Mouse (Mus musculus) heart, embryonic 11.5 days (tissue): ENCODE results near the gene Irx5. TPM values are rescaled to one million over a fixed set of nuclear protein-coding genes. Genes with fewer than 3 reads are reported as not detected.

Experiments used
- ATAC-seq: fragments of 200-750 bp; cut with Nextera tagmentation; replicated peaks from 2 replicates; pipeline ENCODE4 v1.8.0; 2017; ENCODE audit warnings: moderate library complexity; ENCODE audit not compliant: insufficient number of reproducible peaks, low FRiP score, low TSS enrichment
- H3K27ac ChIP-seq: fragments of 300-500 bp; sonication (generic); 2 replicates; pipeline ENCODE4 v1.5.1; 2014; ENCODE audit warnings: mild to moderate bottlenecking, low read depth, low read length
- H3K27me3 ChIP-seq: fragments of 300-500 bp; sonication (generic); 2 replicates; pipeline ENCODE4 v1.6.1; 2014; ENCODE audit warnings: mild to moderate bottlenecking, low read length, mixed read lengths; ENCODE audit not compliant: control insufficient read depth, insufficient read depth
- H3K36me3 ChIP-seq: fragments of 300-500 bp; sonication (generic); 2 replicates; pipeline ENCODE4 v1.6.1; 2014; ENCODE audit warnings: mild to moderate bottlenecking, low read length, moderate library complexity, mixed read lengths; ENCODE audit not compliant: control insufficient read depth, insufficient read depth
- H3K4me1 ChIP-seq: fragments of 300-500 bp; sonication (generic); 2 replicates; pipeline ENCODE4 v1.6.1; 2014; ENCODE audit warnings: low read length; ENCODE audit not compliant: control insufficient read depth, insufficient read depth
- H3K4me2 ChIP-seq: fragments of 300-500 bp; sonication (generic); 2 replicates; pipeline ENCODE4 v1.6.1; 2014; ENCODE audit warnings: mild to moderate bottlenecking, moderate library complexity
- H3K4me3 ChIP-seq: fragments of 300-500 bp; sonication (generic); 2 replicates; pipeline ENCODE4 v1.5.1; 2014; ENCODE audit warnings: low read depth, low read length
- H3K9ac ChIP-seq: fragments of 300-500 bp; sonication (generic); 2 replicates; pipeline ENCODE4 v1.6.1; 2014; ENCODE audit warnings: mild to moderate bottlenecking, low read depth, low read length, moderate library complexity
- H3K9me3 ChIP-seq: fragments of 300-500 bp; sonication (generic); replicated peaks from 2 replicates; pipeline ENCODE4 v1.6.1; 2016; ENCODE audit warnings: low read length; ENCODE audit not compliant: control insufficient read depth
- WGBS: fragments of 180-500 bp; shearing (Covaris S2); extraction: QIAGEN DNeasy Blood & Tissue Kit; methylation state at CpG from one replicate; pipeline ENCODE4 v1.1.7; 2014; ENCODE audit not compliant: insufficient replicate concordance; 5-methylcytosine and 5-hydroxymethylcytosine counted together
- polyA plus RNA-seq: library from polyadenylated mRNA; unstranded; fragments of >200 nt; fragmentation: Nextera tagmentation; extraction: Ambion mirVana; gene quantifications from 2 replicates; pipeline ENCODE4 v1.2.1, GENCODE M21; 2014

Gene Irx5
- polyA plus RNA-seq, 1 experiment from 2014 or later = 11.2 TPM

- H3K27ac ChIP-seq = peak overlapping the region; percentile 93
- H3K9me3 ChIP-seq = no peaks in the 10 kb centered on the region
- no peaks in the 10 kb centered on the region for H3K36me3 ChIP-seq
- H3K4me1 ChIP-seq = peaks cover 22% of the 10 kb centered on the region
- peak overlapping the region; percentile 88 for H3K4me2 ChIP-seq
- 2% methylated on average over 79 of the region's 80 CpGs for WGBS
- H3K4me3 ChIP-seq = peak overlapping the region; percentile 71
- peak overlapping the region; percentile 88 for H3K9ac ChIP-seq
- ATAC-seq = no peak
- peaks cover 49% of the 10 kb centered on the region for H3K27me3 ChIP-seq
Measured at GRCm38 (mm10) chr8:92358141-92358999, 945 bp downstream of the Irx5 start.

DNA sequence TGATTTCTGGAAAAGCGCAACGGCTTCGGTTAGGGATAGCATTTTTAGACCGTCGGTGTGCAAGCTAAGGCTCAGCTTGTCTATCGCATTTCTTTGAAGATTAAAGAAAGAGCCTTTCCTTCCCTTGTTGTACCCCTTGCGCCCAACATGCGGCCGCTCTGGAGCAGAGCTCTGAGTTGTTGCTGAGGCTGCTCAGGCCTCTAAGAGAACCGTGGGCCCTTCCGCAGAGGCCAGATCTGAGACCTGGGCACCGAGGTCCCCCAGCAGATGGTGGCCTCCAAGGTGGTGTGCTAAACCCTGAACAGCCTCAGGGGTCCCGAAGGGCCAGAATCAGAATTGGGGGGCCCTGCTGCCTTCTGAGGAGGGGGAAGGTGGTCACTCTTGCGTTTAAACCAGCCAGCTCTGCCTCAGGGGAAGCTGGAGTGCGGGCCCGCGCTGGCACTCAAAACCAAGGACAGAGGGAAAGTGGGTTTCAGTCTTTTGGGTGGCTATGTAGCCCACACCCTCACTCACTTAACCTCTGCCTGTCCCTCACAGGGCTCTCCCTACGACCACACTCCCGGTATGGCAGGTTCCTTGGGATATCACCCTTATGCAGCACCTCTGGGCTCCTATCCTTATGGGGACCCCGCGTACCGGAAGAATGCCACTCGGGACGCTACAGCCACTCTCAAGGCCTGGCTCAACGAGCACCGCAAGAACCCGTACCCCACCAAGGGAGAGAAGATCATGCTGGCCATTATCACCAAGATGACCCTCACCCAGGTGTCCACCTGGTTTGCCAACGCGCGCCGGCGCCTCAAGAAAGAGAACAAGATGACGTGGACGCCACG is 1.8 kb downstream of the Irx5 start:
- Histone ChIP-seq H3K4me3 (peak overlapping the region; percentile 71), H3K9ac (peak overlapping the region; percentile 88), H3K27me3 (peaks cover 54% of the 10 kb centered on the region), H3K9me3 (no peaks in the 10 kb centered on the region), H3K4me1 (peaks cover 17% of the 10 kb centered on the region), H3K4me2 (peak overlapping the region; percentile 88), H3K27ac (peak overlapping the region; percentile 93), H3K36me3 (no peaks in the 10 kb centered on the region)
- WGBS = under 1% methylated on average over 35 of the region's 35 CpGs
- no peak for ATAC-seq

DNA sequence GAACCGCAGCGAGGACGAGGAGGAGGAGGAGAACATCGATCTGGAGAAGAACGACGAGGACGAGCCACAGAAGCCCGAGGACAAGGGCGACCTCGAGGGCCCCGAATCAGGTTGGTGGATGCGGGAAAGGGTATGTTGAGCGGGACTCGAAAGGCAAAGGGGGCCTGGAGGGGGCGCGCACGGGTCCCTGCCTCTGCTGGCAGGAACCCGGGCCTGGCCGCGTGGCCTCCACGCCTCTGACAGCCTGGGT is 2.3 kb downstream of the Irx5 start:
- peaks cover 59% of the 10 kb centered on the region for H3K27me3 ChIP-seq
- H3K36me3 ChIP-seq = no peaks in the 10 kb centered on the region
- peak overlapping the region; percentile 88 for H3K9ac ChIP-seq
- no peaks in the 10 kb centered on the region for H3K9me3 ChIP-seq
- peak overlapping the region; percentile 71 for H3K4me3 ChIP-seq
- H3K27ac ChIP-seq = peak overlapping the region; percentile 93
- peaks cover 17% of the 10 kb centered on the region for H3K4me1 ChIP-seq
- no peak for ATAC-seq
- peak overlapping the region; percentile 88 for H3K4me2 ChIP-seq
- under 1% methylated on average over 21 of the region's 21 CpGs for WGBS

GRCm38 (mm10) chr8:92360083-92360861 is 2.8 kb downstream of the Irx5 start:
- Histone ChIP-seq H3K36me3 (no peaks in the 10 kb centered on the region), H3K4me2 (peak overlapping the region; percentile 88), H3K27me3 (peaks cover 64% of the 10 kb centered on the region), H3K4me1 (peaks cover 17% of the 10 kb centered on the region), H3K4me3 (peak overlapping the region; percentile 71), H3K9ac (peak overlapping the region; percentile 88), H3K27ac (peak overlapping the region; percentile 93), H3K9me3 (no peaks in the 10 kb centered on the region)
- no peak for ATAC-seq
- WGBS = under 1% methylated on average over 77 of the region's 77 CpGs

DNA sequence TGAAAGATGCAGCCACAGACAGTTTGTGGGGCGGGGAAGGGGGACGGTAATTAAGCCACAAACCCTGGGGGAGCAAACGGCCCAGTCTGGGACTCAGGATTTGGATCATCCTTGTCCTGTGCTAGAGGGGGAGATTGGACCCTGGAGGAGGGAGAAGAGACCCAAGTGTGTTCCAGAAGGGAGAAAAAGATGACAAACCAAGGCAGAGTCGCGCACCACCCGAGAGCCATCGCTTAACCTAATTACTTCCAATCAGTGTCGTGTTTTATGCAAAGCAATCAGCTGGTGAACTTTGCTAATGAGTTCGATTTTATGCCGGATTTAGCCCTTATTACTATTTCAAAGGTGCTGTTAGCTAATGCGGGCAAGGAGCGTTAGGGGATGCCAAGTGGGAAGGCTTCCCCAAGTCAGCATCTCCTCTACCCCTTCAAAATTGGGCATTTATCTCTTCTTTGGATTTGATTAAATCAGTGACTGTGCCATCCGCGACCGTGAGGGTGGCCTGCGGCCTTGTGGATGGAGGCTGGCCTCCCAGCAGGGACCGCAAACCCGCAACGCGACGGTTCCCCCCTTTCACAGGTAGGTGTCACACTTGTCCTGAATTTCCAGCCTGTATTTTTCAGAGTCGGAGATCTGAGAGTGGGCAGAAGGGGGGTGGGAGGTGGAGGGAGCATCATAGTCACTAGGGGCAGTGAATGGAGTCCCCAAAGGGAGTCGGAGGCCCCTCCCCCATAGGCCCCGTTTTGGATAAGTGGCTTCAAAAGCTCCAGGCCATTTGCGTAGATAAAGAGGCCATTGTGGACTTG is 4.3 kb downstream of the Irx5 start:
- WGBS = 12% methylated on average over 25 of the region's 25 CpGs
- Histone ChIP-seq H3K36me3 (no peaks in the 10 kb centered on the region), H3K4me2 (peak overlapping the region; percentile 57), H3K27ac (no peak overlapping the region), H3K4me1 (peaks cover 26% of the 10 kb centered on the region), H3K9me3 (no peaks in the 10 kb centered on the region), H3K9ac (peak overlapping the region; percentile 40), H3K27me3 (peaks cover 78% of the 10 kb centered on the region), H3K4me3 (peak overlapping the region; percentile 27)
- no peak for ATAC-seq

GRCm38 (mm10) chr8:92362396-92363115 is 5.1 kb downstream of the Irx5 start:
- WGBS = 7% methylated on average over 15 of the region's 15 CpGs
- Histone ChIP-seq H3K9ac (peak overlapping the region; percentile 65; the same call in 1 of the 2 replicates), H3K27ac (no peak overlapping the region)

DNA sequence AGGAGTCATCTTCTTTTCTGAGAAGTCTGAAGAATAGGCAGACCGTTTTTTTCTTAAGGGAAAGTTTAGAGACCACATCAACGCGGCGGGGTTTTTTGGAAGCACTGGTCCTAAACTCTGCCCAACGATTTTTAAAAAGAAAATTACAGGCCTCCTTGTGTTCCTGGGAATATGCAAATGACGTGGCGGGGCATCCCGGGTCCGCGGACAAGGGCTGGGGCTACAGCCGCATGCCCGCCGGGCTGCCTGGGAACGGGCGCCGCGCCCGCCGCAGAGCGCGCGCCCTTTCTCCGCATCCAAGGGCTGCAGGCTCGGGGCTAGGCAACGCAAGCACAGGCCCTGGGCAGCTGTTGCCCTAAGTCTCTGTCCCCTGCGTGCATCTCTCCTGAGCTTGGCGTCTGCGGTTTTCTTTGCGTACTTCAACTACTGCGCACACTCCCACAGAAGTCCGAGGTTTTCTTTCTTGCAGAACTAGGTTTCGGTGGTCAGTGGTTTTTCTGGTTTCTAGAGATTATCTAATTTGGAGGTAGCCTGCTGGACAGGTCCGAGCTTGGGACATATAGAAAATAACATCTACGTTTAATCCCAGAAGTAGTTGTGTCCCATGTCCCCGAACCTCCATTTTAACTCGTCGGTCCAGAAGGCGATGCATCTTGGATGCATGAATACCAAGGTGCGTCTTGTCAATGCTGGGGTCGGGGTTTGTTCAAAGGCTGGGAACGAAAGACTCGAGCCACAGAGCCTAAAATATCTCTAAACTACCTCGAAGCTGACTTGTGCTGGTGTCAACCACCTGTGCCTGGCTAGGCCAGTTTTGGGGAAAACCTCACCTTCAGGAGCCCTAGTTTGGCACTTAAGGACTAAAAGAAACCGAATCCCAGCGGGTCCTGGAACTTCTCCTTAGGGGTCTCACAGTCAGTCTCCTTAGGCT is 6.1 kb downstream of the Irx5 start:
- no peaks in the 10 kb centered on the region for H3K9me3 ChIP-seq
- H3K36me3 ChIP-seq = no peaks in the 10 kb centered on the region
- peaks cover 25% of the 10 kb centered on the region for H3K4me1 ChIP-seq
- peak overlapping the region; percentile 65; the same call in 1 of the 2 replicates for H3K27ac ChIP-seq
- H3K9ac ChIP-seq = peak overlapping the region; percentile 65
- H3K4me3 ChIP-seq = peak overlapping the region; percentile 27
- ATAC-seq = no peak
- peak overlapping the region; percentile 57 for H3K4me2 ChIP-seq
- WGBS = 5% methylated on average over 45 of the region's 45 CpGs
- peaks cover 81% of the 10 kb centered on the region for H3K27me3 ChIP-seq

More at GRCm38 (mm10) chr8:92362396-92363115, 5.1 kb downstream of the Irx5 start:
- Histone ChIP-seq H3K36me3 (no peaks in the 10 kb centered on the region), H3K27me3 (peaks cover 81% of the 10 kb centered on the region), H3K4me3 (peak overlapping the region; percentile 27), H3K4me1 (peaks cover 23% of the 10 kb centered on the region), H3K4me2 (peak overlapping the region; percentile 57), H3K9me3 (no peaks in the 10 kb centered on the region)
- ATAC-seq = no peak
